Mouse (Mus musculus) small intestine, adult 2 months (tissue): ENCODE results near the gene Cisd1. TPM values are rescaled to one million over a fixed set of nuclear protein-coding genes. Genes with fewer than 3 reads are reported as not detected.

Source experiments
- H3K27ac ChIP-seq: fragments of 200-500 bp; 2 replicates; pipeline ENCODE4 v1.5.1; 2012; ENCODE audit warnings: low read depth, low read length, control low read depth, inconsistent platforms; ENCODE audit not compliant: insufficient read depth
- H3K27me3 ChIP-seq: fragments of 200-500 bp; 2 replicates; pipeline ENCODE4 v1.6.1; 2012; ENCODE audit warnings: mild to moderate bottlenecking, moderate library complexity, low read length, inconsistent platforms; ENCODE audit not compliant: control insufficient read depth, insufficient read depth
- H3K36me3 ChIP-seq: fragments of 200-500 bp; 2 replicates; pipeline ENCODE4 v1.6.1; 2012; ENCODE audit warnings: mild to moderate bottlenecking, low read length, control low read depth, inconsistent platforms; ENCODE audit not compliant: control insufficient read depth, insufficient read depth
- H3K4me1 ChIP-seq: fragments of 200-500 bp; 2 replicates; pipeline ENCODE4 v1.6.1; 2012; ENCODE audit warnings: low read length, inconsistent platforms, mixed read lengths; ENCODE audit not compliant: control insufficient read depth, insufficient read depth, insufficient read length
- H3K4me3 ChIP-seq: fragments of 200-500 bp; 2 replicates; pipeline ENCODE4 v1.5.1; 2012; ENCODE audit warnings: low read depth, mild to moderate bottlenecking, control low read depth, inconsistent platforms, low read length, moderate library complexity
- CTCF ChIP-seq: fragments of 200-500 bp; IDR thresholded peaks from 2 replicates; pipeline ENCODE4 v1.5.1; 2012; ENCODE audit warnings: low read depth, mild to moderate bottlenecking, control low read depth, inconsistent platforms, low read length, moderate library complexity, mixed read lengths; ENCODE audit not compliant: insufficient replicate concordance, insufficient read length; ENCODE audit errors: extremely low read depth
- POLR2A ChIP-seq: fragments of 200-500 bp; IDR thresholded peaks from 2 replicates; pipeline ENCODE4 v1.6.1; 2012; ENCODE audit warnings: low read depth, mild to moderate bottlenecking, control low read depth, inconsistent platforms, low read length, moderate library complexity
- WGBS: fragments of 180-500 bp; shearing (Covaris S2); methylation state at CpG from one replicate; pipeline ENCODE4 v1.1.7; 2018; 5-methylcytosine and 5-hydroxymethylcytosine counted together
- polyA plus RNA-seq: library from polyadenylated mRNA; depleted of rRNA; stranded (reverse); fragments of >200 nt; gene quantifications from 2 replicates; pipeline ENCODE4 v1.2.3, GENCODE M21; 2012

The Cisd1 gene
- polyA plus RNA-seq, 1 experiment = 75.8 TPM

DNA sequence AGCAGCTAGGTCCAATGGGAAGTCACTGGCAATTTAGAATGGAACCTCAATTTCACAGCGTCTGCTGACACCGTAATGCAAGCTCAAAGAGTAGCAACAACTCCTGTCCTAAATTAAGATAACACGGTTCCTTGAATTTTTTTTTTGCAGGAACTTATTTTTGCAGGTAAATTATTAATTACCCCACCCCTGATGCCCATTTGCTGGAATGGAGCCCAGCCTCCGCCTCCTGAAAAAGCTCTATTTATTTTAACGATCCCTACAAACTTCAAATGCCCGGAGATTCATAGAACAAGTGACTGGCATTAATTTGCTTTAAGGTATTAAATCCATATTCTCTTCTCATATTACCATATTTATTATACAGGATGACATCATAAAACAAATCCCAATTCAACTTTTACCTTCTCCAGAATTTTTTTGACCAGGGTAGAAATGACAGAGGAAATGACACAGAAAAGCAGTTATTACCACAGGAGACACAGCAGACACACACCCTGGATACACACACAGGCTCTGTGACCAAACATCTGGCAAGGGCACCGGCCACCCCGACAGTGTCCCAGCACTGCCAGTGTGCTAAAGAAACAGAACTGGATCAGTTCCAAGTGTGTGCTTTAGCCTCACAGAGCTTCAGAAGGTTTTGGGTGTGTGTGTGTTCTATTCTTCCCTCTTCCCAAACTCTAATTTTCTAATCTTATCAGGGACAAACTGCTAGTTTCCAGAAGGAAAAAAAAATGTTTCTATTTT is 6.4 kb downstream of the Cisd1 start:
- Histone ChIP-seq H3K4me1 (peaks cover 27% of the 10 kb centered on the region), H3K27ac (peak overlapping the region; percentile 86), H3K4me3 (no peak overlapping the region), H3K36me3 (peaks cover 21% of the 10 kb centered on the region), H3K27me3 (no peaks in the 10 kb centered on the region)
- 21% methylated on average over 8 of the region's 8 CpGs for WGBS
- no peak for TF ChIP-seq CTCF
- no peak for TF ChIP-seq POLR2A

DNA sequence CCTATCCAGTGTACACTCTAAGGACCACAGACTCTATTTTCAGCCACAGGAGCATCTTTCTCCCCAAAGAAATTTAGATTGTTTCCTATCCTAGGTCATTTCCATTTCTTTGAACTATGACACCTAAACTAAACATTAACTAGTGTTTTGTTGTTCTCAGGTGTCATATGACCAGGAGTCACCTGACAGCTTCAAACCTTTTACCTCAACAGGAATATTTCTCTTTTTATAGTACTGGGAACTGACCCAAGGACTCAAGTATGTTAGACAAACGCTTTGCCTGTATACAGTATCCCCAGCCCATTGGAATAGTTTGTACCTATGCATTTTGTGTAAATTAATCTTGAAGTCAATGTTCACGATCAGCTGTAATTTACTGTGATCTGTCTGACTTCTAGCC is 7.0 kb downstream of the Cisd1 start:
- H3K36me3 ChIP-seq = peaks cover 21% of the 10 kb centered on the region
- H3K27me3 ChIP-seq = no peaks in the 10 kb centered on the region
- H3K4me3 ChIP-seq = no peak overlapping the region
- peak overlapping the region; percentile 68 for H3K27ac ChIP-seq
- WGBS = 24% methylated on average over 2 of the region's 2 CpGs
- TF ChIP-seq POLR2A (no peak), CTCF (no peak)
- H3K4me1 ChIP-seq = peaks cover 27% of the 10 kb centered on the region

DNA sequence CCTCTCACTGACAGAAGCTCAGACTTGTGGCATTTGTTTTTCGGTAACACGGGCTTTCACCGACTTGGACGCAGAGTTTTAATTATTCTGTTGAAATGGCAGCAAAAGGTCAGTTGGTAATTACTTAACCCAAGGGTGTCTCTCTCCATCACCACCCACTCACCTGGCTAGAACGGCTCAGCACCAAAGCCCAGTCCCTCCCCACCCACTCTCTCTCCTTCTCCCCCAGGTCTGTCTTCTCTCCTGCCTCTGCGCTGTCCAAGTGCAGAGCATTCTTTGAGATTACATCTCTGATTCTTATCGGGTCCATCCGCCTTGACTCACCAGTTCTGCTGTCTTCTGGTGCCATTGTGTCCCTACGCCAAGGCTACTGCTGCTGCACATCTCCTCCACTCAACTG is 11.9 kb downstream of the Cisd1 start:
- no peak for TF ChIP-seq CTCF
- no peak for TF ChIP-seq POLR2A
- 94% methylated on average over 9 of the region's 9 CpGs for WGBS
- Histone ChIP-seq H3K27me3 (no peaks in the 10 kb centered on the region), H3K4me3 (no peak overlapping the region), H3K27ac (no peak overlapping the region), H3K4me1 (peaks cover 5% of the 10 kb centered on the region; the same call in 1 of the 2 replicates), H3K36me3 (peaks cover 39% of the 10 kb centered on the region)

DNA sequence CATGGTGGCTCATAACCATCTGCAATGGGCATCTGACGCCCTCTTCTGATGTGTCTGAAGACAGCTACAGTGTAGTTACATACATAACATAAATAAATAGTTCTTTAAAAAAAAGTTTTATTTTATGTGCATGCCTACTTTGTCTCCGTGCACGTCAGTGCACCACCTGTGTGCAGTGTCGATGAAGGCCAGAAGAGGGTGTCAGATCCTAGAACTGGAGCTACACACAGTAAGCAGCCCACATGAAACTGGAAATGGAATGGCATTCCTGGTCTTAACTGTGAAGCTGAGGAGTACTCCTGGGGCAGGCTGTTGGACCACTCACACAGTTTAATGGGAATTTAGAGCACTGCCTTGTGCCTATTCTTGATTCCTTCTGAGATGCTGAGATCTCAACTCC is 12.4 kb downstream of the Cisd1 start:
- Histone ChIP-seq H3K27me3 (no peaks in the 10 kb centered on the region), H3K4me3 (no peak overlapping the region), H3K36me3 (peaks cover 39% of the 10 kb centered on the region), H3K27ac (no peak overlapping the region), H3K4me1 (peaks cover 3% of the 10 kb centered on the region; the same call in 1 of the 2 replicates)
- 92% methylated on average over 4 of the region's 4 CpGs for WGBS
- TF ChIP-seq CTCF (peak; percentile 36; the same call in 1 of the 2 replicates), POLR2A (no peak)

DNA sequence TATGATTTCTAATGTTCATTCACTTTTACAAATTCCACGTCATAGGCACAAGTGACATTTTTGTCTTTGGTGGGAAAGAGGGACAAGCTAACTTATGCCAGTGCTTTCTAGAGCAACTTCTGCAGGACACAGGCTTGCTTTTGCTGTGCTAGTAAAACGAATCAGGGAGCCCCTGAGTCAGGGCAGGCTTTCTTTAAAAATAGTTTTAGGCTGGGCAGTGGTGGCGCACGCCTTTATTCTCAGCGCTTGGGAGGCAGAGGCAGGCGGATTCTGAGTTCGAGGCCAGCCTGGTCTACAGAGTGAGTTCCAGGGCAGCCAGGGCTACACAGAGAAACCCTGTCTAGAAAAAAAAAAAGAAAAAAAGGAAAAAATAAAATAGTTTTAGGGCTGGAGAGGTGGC is 12.8 kb downstream of the Cisd1 start:
- TF ChIP-seq POLR2A = no peak
- no peak for TF ChIP-seq CTCF
- H3K4me3 ChIP-seq = no peak overlapping the region
- H3K4me1 ChIP-seq = no peaks in the 10 kb centered on the region
- 96% methylated on average over 7 of the region's 7 CpGs for WGBS
- no peak overlapping the region for H3K27ac ChIP-seq
- peaks cover 39% of the 10 kb centered on the region for H3K36me3 ChIP-seq
- no peaks in the 10 kb centered on the region for H3K27me3 ChIP-seq

DNA sequence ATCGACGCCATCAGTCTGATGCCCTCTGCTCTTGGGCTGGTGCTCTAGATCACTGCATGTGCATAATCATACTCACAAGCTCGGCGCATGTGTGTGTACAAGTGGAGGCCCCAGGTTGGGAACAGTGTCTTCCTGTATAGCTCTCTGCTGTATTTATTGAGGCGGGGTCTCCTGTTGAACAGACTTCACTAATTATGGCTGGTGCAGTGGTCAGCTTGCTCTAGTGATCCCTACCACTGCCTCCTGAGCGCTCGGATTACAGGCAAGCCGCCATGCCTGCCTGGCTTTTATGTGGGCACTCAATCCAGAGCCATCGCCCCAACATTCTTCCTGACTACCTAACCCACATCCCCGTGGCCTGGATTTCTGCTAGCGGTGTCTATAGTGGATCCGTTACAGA is 14.7 kb downstream of the Cisd1 start:
- 96% methylated on average over 12 of the region's 12 CpGs for WGBS
- H3K27ac ChIP-seq = no peak overlapping the region
- TF ChIP-seq CTCF = no peak
- TF ChIP-seq POLR2A = no peak
- peaks cover 29% of the 10 kb centered on the region for H3K36me3 ChIP-seq
- no peaks in the 10 kb centered on the region for H3K4me1 ChIP-seq
- H3K27me3 ChIP-seq = no peaks in the 10 kb centered on the region
- no peak overlapping the region for H3K4me3 ChIP-seq

DNA sequence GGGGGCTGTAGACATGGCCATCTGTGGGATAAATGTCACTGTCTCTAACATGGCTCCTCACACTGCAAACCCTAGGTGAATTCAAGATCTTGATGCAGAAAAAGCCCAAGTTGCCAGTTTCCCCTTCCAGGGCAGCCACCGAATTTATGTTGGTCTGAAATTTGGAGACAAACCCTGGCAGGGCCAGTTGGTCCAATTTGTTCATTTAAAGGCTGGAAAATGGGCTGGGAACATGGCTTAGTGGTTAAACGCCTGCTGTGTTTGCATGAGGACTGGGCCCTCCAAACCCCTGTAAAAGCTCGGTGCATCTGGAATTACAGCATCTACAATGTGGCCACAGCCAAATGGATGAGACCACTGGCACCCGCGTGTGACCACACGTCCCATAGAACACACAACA is 15.5 kb downstream of the Cisd1 start:
- 94% methylated on average over 6 of the region's 6 CpGs for WGBS
- no peak overlapping the region for H3K27ac ChIP-seq

More for the DNA sequence above, 15.5 kb downstream of the Cisd1 start:
- Histone ChIP-seq H3K4me3 (no peak overlapping the region), H3K4me1 (no peaks in the 10 kb centered on the region), H3K36me3 (peaks cover 27% of the 10 kb centered on the region), H3K27me3 (no peaks in the 10 kb centered on the region)
- TF ChIP-seq POLR2A (no peak), CTCF (no peak)
